8 mouse cellular contexts compared by ENCODE assay signal in genomic region chr11:69061255-69061912, GRCm38 (mm10). TPM values are rescaled to one million over a fixed set of nuclear protein-coding genes. Genes with fewer than 3 reads are reported as not detected.
DNase-seq lines count a peak whose midpoint lies in the region; ATAC-seq lines count a peak whose summit lies in the region.

No protein-coding gene starts in this region.

- no peak overlapping the region for H3K27ac ChIP-seq in limb, embryonic 10.5 days
- H3K27ac ChIP-seq in neural tube, embryonic 14.5 days (ENCODE audit: low read depth, low read length): no peak overlapping the region

- DNase-seq in CD4-positive, CD25-positive, alpha-beta regulatory T cell, adult 2 months (ENCODE audit: low read depth, low spot score): peak; percentile 20
- peak; percentile 4 for DNase-seq in retina, postnatal 1 day
- DNase-seq in retina, embryonic 14.5 days (ENCODE audit: low spot score): no peak
- DNase-seq in limb, embryonic 10.5 days (ENCODE audit: low spot score): peak; percentile 50
- no peak for DNase-seq in adrenal gland, postnatal 36 days
- no peak for DNase-seq in left cerebral cortex, adult 9 months (ENCODE audit: low spot score in 2 of 2)

- no peaks in the 10 kb centered on the region for H3K9me3 ChIP-seq in limb, embryonic 10.5 days (replicated peaks)
- H3K9me3 ChIP-seq in neural tube, embryonic 14.5 days (ENCODE audit: control insufficient read depth, low read length): no peaks in the 10 kb centered on the region

- peak overlapping the region; percentile 80 for H3K4me3 ChIP-seq in limb, embryonic 10.5 days
- H3K4me3 ChIP-seq in neural tube, embryonic 14.5 days (ENCODE audit: low read depth, low read length): peak overlapping the region; percentile 85

- no peaks in the 10 kb centered on the region for H3K36me3 ChIP-seq in limb, embryonic 10.5 days
- no peaks in the 10 kb centered on the region for H3K36me3 ChIP-seq in neural tube, embryonic 14.5 days (ENCODE audit: control insufficient read depth, insufficient read depth, low read length)

- H3K27me3 ChIP-seq in limb, embryonic 10.5 days (ENCODE audit: low read depth, poor library complexity, severe bottlenecking): 0 out of 2 replicates have a peak, but pooled peaks cover 5% of the 10 kb centered on the region
- no peaks in the 10 kb centered on the region for H3K27me3 ChIP-seq in neural tube, embryonic 14.5 days (ENCODE audit: control insufficient read depth, insufficient read depth, low read length)

- H3K4me2 ChIP-seq in neural tube, embryonic 14.5 days (ENCODE audit: low read depth, low read length): peak overlapping the region; percentile 79

- no peak for ATAC-seq in CD4-positive, CD25-positive, alpha-beta regulatory T cell, adult 4 months
- ATAC-seq in neural tube, embryonic 14.5 days (ENCODE audit: low read depth): no peak

- WGBS in limb, embryonic 10.5 days: 6% methylated on average over 17 of the region's 17 CpGs
- WGBS in neural tube, embryonic 14.5 days: 5% methylated on average over 17 of the region's 17 CpGs

- no peak overlapping the region; the same call in 1 of the 2 replicates for H3K9ac ChIP-seq in neural tube, embryonic 14.5 days (replicated peaks; ENCODE audit: low read depth, low read length)

- peaks cover 54% of the 10 kb centered on the region for H3K4me1 ChIP-seq in limb, embryonic 10.5 days
- peaks cover 26% of the 10 kb centered on the region for H3K4me1 ChIP-seq in neural tube, embryonic 14.5 days (ENCODE audit: control insufficient read depth, insufficient read depth, low read length)

RNA-seq across cellular contexts. Expression of gene Borcs6, which starts 1.9 kb away (rescaled TPM):
- 1 to 10 TPM; 1.0 to 1.4 TPM for polyA plus RNA-seq in CD4-positive, CD25-positive, alpha-beta regulatory T cell, adult 4 months (2017; shearing (Covaris generic))
- polyA plus RNA-seq in limb, embryonic 10.5 days (2016; fragmentation: Nextera tagmentation; extraction: Ambion mirVana): 5.3 and 6.0 TPM in 2 replicates
- 16.1 and 17.7 TPM in 2 replicates for polyA plus RNA-seq in neural tube, embryonic 14.5 days (2014; fragmentation: Nextera tagmentation; extraction: Ambion mirVana)
- 10 to 100 TPM; 26.4 to 30.4 TPM for total RNA-seq in adrenal gland, postnatal 36 days (2021)

RNA-seq across cellular contexts. Expression of gene Tmem107, which starts 9.2 kb away (rescaled TPM):
- polyA plus RNA-seq in CD4-positive, CD25-positive, alpha-beta regulatory T cell, adult 4 months (2017; shearing (Covaris generic)): 1 to 10 TPM; 2.4 to 4.2 TPM
- 35.8 and 38.6 TPM in 2 replicates for polyA plus RNA-seq in limb, embryonic 10.5 days (2016; fragmentation: Nextera tagmentation; extraction: Ambion mirVana)
- polyA plus RNA-seq in neural tube, embryonic 14.5 days (2014; fragmentation: Nextera tagmentation; extraction: Ambion mirVana): 24.7 and 27.7 TPM in 2 replicates
- total RNA-seq in adrenal gland, postnatal 36 days (2021): 10 to 100 TPM; 13.5 to 17.5 TPM

RNA-seq across cellular contexts. Expression of gene Aurkb, which starts 15.9 kb away (rescaled TPM):
- 10 to 100 TPM in 1 of 2 experiments, 1 to 10 TPM in 1; 9.0 to 17.8 TPM for polyA plus RNA-seq in CD4-positive, CD25-positive, alpha-beta regulatory T cell, adult 4 months (2017; shearing (Covaris generic))
- polyA plus RNA-seq in limb, embryonic 10.5 days (2016; fragmentation: Nextera tagmentation; extraction: Ambion mirVana): 214 and 217 TPM in 2 replicates
- 8.7 and 12.8 TPM in 2 replicates for polyA plus RNA-seq in neural tube, embryonic 14.5 days (2014; fragmentation: Nextera tagmentation; extraction: Ambion mirVana)
- 1 to 10 TPM; 5.0 to 6.4 TPM for total RNA-seq in adrenal gland, postnatal 36 days (2021)

RNA-seq across cellular contexts. Expression of gene Vamp2, which starts 26.9 kb away (rescaled TPM):
- polyA plus RNA-seq in CD4-positive, CD25-positive, alpha-beta regulatory T cell, adult 4 months (2017; shearing (Covaris generic)): 10 to 100 TPM; 26.0 to 35.9 TPM
- polyA plus RNA-seq in limb, embryonic 10.5 days (2016; fragmentation: Nextera tagmentation; extraction: Ambion mirVana): 51.1 and 72.1 TPM in 2 replicates
- polyA plus RNA-seq in neural tube, embryonic 14.5 days (2014; fragmentation: Nextera tagmentation; extraction: Ambion mirVana): 337 and 385 TPM in 2 replicates
- total RNA-seq in adrenal gland, postnatal 36 days (2021): 100 to 1,000 TPM; 116 to 130 TPM

RNA-seq across cellular contexts. Expression of gene Per1, which starts 33.6 kb away (rescaled TPM):
- 1 to 10 TPM; 4.5 to 6.6 TPM for polyA plus RNA-seq in CD4-positive, CD25-positive, alpha-beta regulatory T cell, adult 4 months (2017; shearing (Covaris generic))
- 10.3 and 10.8 TPM in 2 replicates for polyA plus RNA-seq in limb, embryonic 10.5 days (2016; fragmentation: Nextera tagmentation; extraction: Ambion mirVana)
- 6.5 and 9.4 TPM in 2 replicates for polyA plus RNA-seq in neural tube, embryonic 14.5 days (2014; fragmentation: Nextera tagmentation; extraction: Ambion mirVana)
- 100 to 1,000 TPM; 112 to 153 TPM for total RNA-seq in adrenal gland, postnatal 36 days (2021)

Comparison
In these comparisons a context has a peak if more than half of its experiments do, and no peak if none do; other contexts are left out.
1. DNase-seq: peak in CD4-positive, CD25-positive, alpha-beta regulatory T cell, adult 2 months (single experiment), retina, postnatal 1 day (single experiment) and limb, embryonic 10.5 days (single experiment); none in retina, embryonic 14.5 days (single experiment), adrenal gland, postnatal 36 days (0 of 2) and left cerebral cortex, adult 9 months (0 of 2).
2. RNA of gene Aurkb, which starts 15.9 kb away (polyA plus RNA-seq): 214 to 217 TPM in limb, embryonic 10.5 days; 9.0 to 17.8 TPM in CD4-positive, CD25-positive, alpha-beta regulatory T cell, adult 4 months and 8.7 to 12.8 TPM in neural tube, embryonic 14.5 days; every median in the first group is over 10 times any median in the second.